Mouse (Mus musculus) neural tube, embryonic 15.5 days (tissue): Measurements from ENCODE around the gene Mapkapk2. TPM values are rescaled to one million over a fixed set of nuclear protein-coding genes. Genes with fewer than 3 reads are reported as not detected.

Experiments
- ATAC-seq: fragments of 200-750 bp; cut with Nextera tagmentation; 2 replicates; pipeline ENCODE4 v1.8.0; 2017; ENCODE audit warnings: mild to moderate bottlenecking, moderate TSS enrichment, moderate library complexity; ENCODE audit not compliant: low FRiP score
- H3K27ac ChIP-seq: fragments of 300-500 bp; sonication (generic); replicated peaks from 2 replicates; pipeline ENCODE4 v1.5.1; 2015; ENCODE audit warnings: mild to moderate bottlenecking, inconsistent platforms
- H3K27me3 ChIP-seq: fragments of 300-500 bp; sonication (generic); replicated peaks from 2 replicates; pipeline ENCODE4 v1.6.1; 2015; ENCODE audit warnings: inconsistent platforms
- H3K36me3 ChIP-seq: fragments of 300-500 bp; sonication (generic); 2 replicates; pipeline ENCODE4 v1.6.1; 2015; ENCODE audit warnings: inconsistent platforms
- H3K4me1 ChIP-seq: fragments of 300-500 bp; sonication (generic); 2 replicates; pipeline ENCODE4 v1.6.1; 2015; ENCODE audit warnings: inconsistent platforms
- H3K4me2 ChIP-seq: fragments of 300-500 bp; sonication (generic); 2 replicates; pipeline ENCODE4 v1.6.1; 2015; ENCODE audit warnings: inconsistent platforms, mild to moderate bottlenecking, moderate library complexity
- H3K4me3 ChIP-seq: fragments of 300-500 bp; sonication (generic); replicated peaks from 2 replicates; pipeline ENCODE4 v1.5.1; 2015; ENCODE audit warnings: mild to moderate bottlenecking, inconsistent platforms
- H3K9ac ChIP-seq: fragments of 300-500 bp; sonication (generic); replicated peaks from 2 replicates; pipeline ENCODE4 v1.6.1; 2015; ENCODE audit warnings: mild to moderate bottlenecking, inconsistent platforms
- H3K9me3 ChIP-seq: fragments of 300-500 bp; sonication (generic); replicated peaks from 2 replicates; pipeline ENCODE4 v1.6.1; 2016; ENCODE audit warnings: inconsistent platforms
- whole genome bisulfite sequencing: fragments of 180-500 bp; shearing (Covaris S2); methylation state at CpG from one replicate; pipeline ENCODE4 v1.1.7; 2015; ENCODE audit warnings: mixed read lengths; 5-methylcytosine and 5-hydroxymethylcytosine counted together
- polyA plus RNA-seq: library from polyadenylated mRNA; unstranded; fragments of >200 nt; fragmentation: Nextera tagmentation; extraction: Ambion mirVana; gene quantifications from 2 replicates; pipeline ENCODE4 v1.2.1, GENCODE M21; 2015

Mapkapk2 gene
- polyA plus RNA-seq, 1 experiment from 2014 or later: 15.0 TPM

GRCm38 (mm10) chr1:131059841-131060240 is 37.8 kb downstream of the Mapkapk2 start:
- H3K27me3 ChIP-seq: no peaks in the 10 kb centered on the region
- H3K9me3 ChIP-seq: no peaks in the 10 kb centered on the region
- no peak overlapping the region for H3K9ac ChIP-seq
- no peak overlapping the region for H3K4me2 ChIP-seq
- WGBS: 76% methylated on average over 5 of the region's 5 CpGs
- peaks cover 18% of the 10 kb centered on the region for H3K36me3 ChIP-seq
- ATAC-seq: no peak
- H3K4me3 ChIP-seq: no peak overlapping the region
- peaks cover 43% of the 10 kb centered on the region for H3K4me1 ChIP-seq
- no peak overlapping the region for H3K27ac ChIP-seq

GRCm38 (mm10) chr1:131059411-131059810 is 38.2 kb downstream of the Mapkapk2 start:
- no peak for ATAC-seq
- WGBS: 45% methylated on average over 1 of the region's 1 CpGs
- no peaks in the 10 kb centered on the region for H3K9me3 ChIP-seq
- no peak overlapping the region for H3K9ac ChIP-seq
- H3K4me1 ChIP-seq: peaks cover 41% of the 10 kb centered on the region
- no peaks in the 10 kb centered on the region for H3K27me3 ChIP-seq
- H3K4me2 ChIP-seq: no peak overlapping the region
- no peak overlapping the region for H3K27ac ChIP-seq
- H3K4me3 ChIP-seq: no peak overlapping the region
- peaks cover 22% of the 10 kb centered on the region for H3K36me3 ChIP-seq

GRCm38 (mm10) chr1:131058431-131058830 is 39.2 kb downstream of the Mapkapk2 start:
- Histone ChIP-seq H3K27me3 (no peaks in the 10 kb centered on the region), H3K9me3 (no peaks in the 10 kb centered on the region), H3K4me3 (no peak overlapping the region), H3K36me3 (peaks cover 26% of the 10 kb centered on the region), H3K4me1 (peaks cover 37% of the 10 kb centered on the region), H3K27ac (no peak overlapping the region), H3K4me2 (no peak overlapping the region), H3K9ac (no peak overlapping the region)
- 79% methylated on average over 7 of the region's 7 CpGs for WGBS
- ATAC-seq: no peak

- H3K9me3 ChIP-seq: no peaks in the 10 kb centered on the region
These were observed 43.4 kb downstream of the Mapkapk2 start for GRCm38 (mm10) chr1:131054251-131054650.

GRCm38 (mm10) chr1:131053656-131054055 is 44.0 kb downstream of the Mapkapk2 start:
- Histone ChIP-seq H3K4me3 (no peak overlapping the region), H3K9ac (no peak overlapping the region), H3K4me2 (no peak overlapping the region), H3K36me3 (peaks cover 30% of the 10 kb centered on the region), H3K27ac (no peak overlapping the region), H3K9me3 (no peaks in the 10 kb centered on the region), H3K4me1 (peaks cover 11% of the 10 kb centered on the region; the same call in 1 of the 2 replicates), H3K27me3 (no peaks in the 10 kb centered on the region)
- WGBS: 59% methylated on average over 4 of the region's 4 CpGs
- no peak; the same call in 1 of the 2 replicates for ATAC-seq

More at GRCm38 (mm10) chr1:131054251-131054650, 43.4 kb downstream of the Mapkapk2 start:
- H3K4me2 ChIP-seq: no peak overlapping the region
- H3K4me3 ChIP-seq: no peak overlapping the region
- peaks cover 16% of the 10 kb centered on the region for H3K4me1 ChIP-seq
- H3K27me3 ChIP-seq: no peaks in the 10 kb centered on the region
- no peak overlapping the region for H3K9ac ChIP-seq
- ATAC-seq: no peak
- no peak overlapping the region for H3K27ac ChIP-seq
- 88% methylated on average over 4 of the region's 4 CpGs for WGBS
- peaks cover 30% of the 10 kb centered on the region for H3K36me3 ChIP-seq

- H3K27ac ChIP-seq: 0 out of 2 replicates have a peak overlapping the region, but pooled peaks have one; percentile 6
- H3K9ac ChIP-seq: no peak overlapping the region
- H3K4me3 ChIP-seq: no peak overlapping the region
- WGBS: 5% methylated on average over 8 of the region's 8 CpGs
- no peaks in the 10 kb centered on the region for H3K9me3 ChIP-seq
- H3K27me3 ChIP-seq: no peaks in the 10 kb centered on the region
- H3K36me3 ChIP-seq: peaks cover 30% of the 10 kb centered on the region
- ATAC-seq: peak; percentile 84
- peaks cover 11% of the 10 kb centered on the region; the same call in 1 of the 2 replicates for H3K4me1 ChIP-seq
- H3K4me2 ChIP-seq: no peak overlapping the region
These were observed 44.4 kb downstream of the Mapkapk2 start for GRCm38 (mm10) chr1:131053239-131053638.

GRCm38 (mm10) chr1:131051073-131051472 is 46.6 kb downstream of the Mapkapk2 start:
- H3K9ac ChIP-seq: no peak overlapping the region
- no peak overlapping the region for H3K4me2 ChIP-seq
- 37% methylated on average over 7 of the region's 7 CpGs for WGBS
- H3K9me3 ChIP-seq: no peaks in the 10 kb centered on the region
- H3K27ac ChIP-seq: no peak overlapping the region
- H3K36me3 ChIP-seq: peaks cover 22% of the 10 kb centered on the region; the same call in 1 of the 2 replicates
- H3K27me3 ChIP-seq: no peaks in the 10 kb centered on the region
- H3K4me3 ChIP-seq: no peak overlapping the region
- no peak for ATAC-seq
- H3K4me1 ChIP-seq: peaks cover 11% of the 10 kb centered on the region; the same call in 1 of the 2 replicates

- no peak for ATAC-seq
- Histone ChIP-seq H3K9ac (no peak overlapping the region), H3K27me3 (no peaks in the 10 kb centered on the region), H3K9me3 (no peaks in the 10 kb centered on the region), H3K4me2 (no peak overlapping the region), H3K4me3 (no peak overlapping the region), H3K4me1 (peaks cover 11% of the 10 kb centered on the region; the same call in 1 of the 2 replicates), H3K27ac (no peak overlapping the region), H3K36me3 (peaks cover 19% of the 10 kb centered on the region; the same call in 1 of the 2 replicates)
- WGBS: 86% methylated on average over 5 of the region's 5 CpGs
These were observed 47.0 kb downstream of the Mapkapk2 start for GRCm38 (mm10) chr1:131050617-131051016.

GRCm38 (mm10) chr1:131050011-131050410 is 47.6 kb downstream of the Mapkapk2 start:
- H3K9me3 ChIP-seq: no peaks in the 10 kb centered on the region
- H3K4me2 ChIP-seq: no peak overlapping the region
- ATAC-seq: no peak
- no peak overlapping the region for H3K27ac ChIP-seq
- whole genome bisulfite sequencing: 92% methylated on average over 5 of the region's 5 CpGs
- peaks cover 13% of the 10 kb centered on the region; the same call in 1 of the 2 replicates for H3K36me3 ChIP-seq
- H3K4me1 ChIP-seq: peaks cover 11% of the 10 kb centered on the region; the same call in 1 of the 2 replicates
- no peaks in the 10 kb centered on the region for H3K27me3 ChIP-seq
- no peak overlapping the region for H3K9ac ChIP-seq
- H3K4me3 ChIP-seq: no peak overlapping the region

GRCm38 (mm10) chr1:131049361-131049806 is 48.2 kb downstream of the Mapkapk2 start:
- Histone ChIP-seq H3K4me3 (no peak overlapping the region), H3K27me3 (no peaks in the 10 kb centered on the region), H3K4me1 (peaks cover 11% of the 10 kb centered on the region; the same call in 1 of the 2 replicates), H3K9me3 (no peaks in the 10 kb centered on the region), H3K9ac (no peak overlapping the region), H3K27ac (no peak overlapping the region), H3K4me2 (no peak overlapping the region), H3K36me3 (peaks cover 7% of the 10 kb centered on the region; the same call in 1 of the 2 replicates)
- whole genome bisulfite sequencing: 82% methylated on average over 5 of the region's 5 CpGs
- ATAC-seq: no peak

GRCm38 (mm10) chr1:131048946-131049345 is 48.7 kb downstream of the Mapkapk2 start:
- H3K9me3 ChIP-seq: no peaks in the 10 kb centered on the region
- H3K9ac ChIP-seq: no peak overlapping the region
- H3K4me2 ChIP-seq: no peak overlapping the region
- 90% methylated on average over 8 of the region's 8 CpGs for WGBS
- no peaks in the 10 kb centered on the region for H3K27me3 ChIP-seq
- no peak overlapping the region for H3K4me3 ChIP-seq
- ATAC-seq: no peak
- peaks cover 11% of the 10 kb centered on the region; the same call in 1 of the 2 replicates for H3K4me1 ChIP-seq
- peaks cover 4% of the 10 kb centered on the region; the same call in 1 of the 2 replicates for H3K36me3 ChIP-seq
- no peak overlapping the region for H3K27ac ChIP-seq

- Histone ChIP-seq H3K36me3 (peaks cover 4% of the 10 kb centered on the region; the same call in 1 of the 2 replicates), H3K4me3 (no peak overlapping the region), H3K27ac (no peak overlapping the region), H3K9me3 (no peaks in the 10 kb centered on the region), H3K27me3 (no peaks in the 10 kb centered on the region), H3K4me2 (no peak overlapping the region), H3K9ac (no peak overlapping the region), H3K4me1 (peaks cover 8% of the 10 kb centered on the region; the same call in 1 of the 2 replicates)
- no peak for ATAC-seq
- 82% methylated on average over 6 of the region's 6 CpGs for WGBS
These were observed 49.3 kb downstream of the Mapkapk2 start for GRCm38 (mm10) chr1:131048121-131048863.
